Mouse (Mus musculus) adrenal gland, adult 18-20 months (tissue): ENCODE data around the gene 0610040J01Rik. TPM values are rescaled to one million over a fixed set of nuclear protein-coding genes. Genes with fewer than 3 reads are reported as not detected.
A peak's percentile ranks its signal among the peaks of the same experiment; 100 is the strongest.

Experiments used
- DNase-seq, 2 experiments: peaks; one replicate each; pipeline ENCODE4 v3.0.0; 2021 to 2022; ENCODE audit warnings: low spot score in 2 of 2
- total RNA-seq, 2 experiments: library from RNA; stranded (reverse); gene quantifications; 1 replicate in 1 of 2; 2 replicates in 1 of 2; pipeline ENCODE4 v1.2.3; 2021

The 0610040J01Rik gene
- total RNA-seq, 2 experiments from 2014 or later, result 0.50 to 0.67 TPM

DNA sequence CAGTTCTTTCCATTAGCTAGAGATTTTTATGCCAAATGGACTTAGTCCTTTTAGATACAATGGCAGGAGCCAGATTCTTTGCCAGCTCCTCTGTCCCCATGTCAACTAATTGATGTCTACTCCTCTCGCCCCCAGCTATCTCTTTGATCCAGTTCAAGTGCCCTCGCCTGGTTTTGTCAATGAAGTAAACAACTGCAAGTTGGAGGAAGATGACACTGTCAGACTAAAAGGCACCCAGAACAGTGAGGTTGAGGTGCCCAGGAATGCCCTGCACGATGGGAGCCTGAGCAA, 85.6 kb downstream of the 0610040J01Rik start:
- DNase-seq, result no peak

DNA sequence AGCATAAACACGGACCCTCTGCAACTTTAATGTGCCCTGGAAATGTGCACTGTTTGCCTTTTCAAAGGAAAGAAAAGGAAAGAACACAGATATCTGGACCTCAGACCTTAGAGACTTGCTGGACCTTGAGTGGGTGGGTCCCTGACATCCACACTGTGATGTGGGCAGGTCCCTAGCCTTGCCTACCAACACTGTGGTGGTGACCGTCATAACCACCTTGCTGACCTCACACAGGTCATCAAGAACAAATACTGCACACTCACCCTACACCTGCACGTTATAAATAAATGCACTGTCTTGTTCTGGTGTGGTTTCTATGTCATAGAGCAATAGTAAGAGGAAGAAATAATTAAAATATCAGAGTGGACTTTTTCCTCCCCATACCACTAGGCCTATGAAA, 91.2 kb downstream of the 0610040J01Rik start:
- DNase-seq, result no peak

DNA sequence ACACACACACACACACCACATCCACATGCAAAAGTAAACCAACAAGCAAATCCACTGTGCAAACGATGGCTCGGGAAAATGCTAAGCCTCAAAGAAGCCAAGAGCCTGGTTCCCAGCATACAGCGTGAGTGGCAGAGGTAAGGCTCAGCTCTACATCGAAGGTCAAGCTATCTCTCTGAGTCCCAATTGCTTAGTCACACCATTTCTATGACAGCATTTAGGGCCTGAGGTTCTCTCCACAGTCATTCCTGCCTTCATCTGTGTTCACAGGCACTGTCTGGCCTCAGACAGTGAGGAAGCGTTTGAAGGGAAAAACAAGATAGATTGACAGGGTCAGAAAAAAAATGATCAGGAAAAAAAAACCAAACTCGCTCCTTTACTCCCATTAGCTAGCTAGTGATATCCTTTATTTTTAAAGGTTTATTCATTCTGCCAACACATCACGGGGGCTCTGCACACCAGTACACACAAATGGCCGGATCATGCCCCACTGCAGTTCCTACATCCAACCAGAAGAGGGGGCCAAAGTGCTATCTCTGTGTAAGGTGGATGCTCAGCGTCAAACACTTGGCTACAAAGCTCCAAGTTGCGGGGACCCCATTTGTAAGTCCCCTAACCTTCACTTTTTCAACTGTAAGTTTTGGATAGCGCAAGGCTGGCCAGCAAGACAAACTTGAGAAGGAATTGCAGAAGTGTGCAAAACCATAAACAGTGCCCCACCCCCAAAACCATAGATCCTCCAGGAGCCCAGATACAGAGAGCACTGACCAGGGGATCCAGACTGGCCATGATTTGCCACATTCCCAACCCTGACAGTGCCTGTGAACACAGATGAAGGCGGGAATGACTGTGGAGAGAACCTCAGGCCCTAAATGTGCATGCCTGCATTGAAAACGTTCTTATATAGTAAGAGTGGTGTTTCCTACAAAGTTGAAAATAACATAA, 94.3 kb downstream of the 0610040J01Rik start:
- DNase-seq, result peak; percentile 78 to 85

DNA sequence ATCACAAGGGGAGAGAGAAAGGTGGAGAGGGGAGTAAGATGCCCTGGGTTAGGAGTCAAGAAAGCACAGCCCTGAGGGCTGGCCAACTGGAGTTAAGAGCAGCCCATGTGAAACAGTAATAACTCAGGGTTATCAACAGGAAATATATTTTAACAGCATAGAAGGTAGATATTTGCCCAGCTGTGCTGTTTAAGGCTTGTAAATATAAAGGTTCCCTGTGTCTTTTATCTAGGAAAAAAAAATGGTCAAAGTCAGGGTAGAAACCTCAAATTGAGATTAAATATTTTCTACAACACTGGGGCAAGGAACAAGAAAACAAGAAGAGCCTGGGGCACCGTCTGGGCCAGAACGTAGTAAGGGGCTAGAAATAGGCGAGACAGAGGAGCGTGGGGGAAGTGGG, 95.3 kb downstream of the 0610040J01Rik start:
- no peak for DNase-seq

DNA sequence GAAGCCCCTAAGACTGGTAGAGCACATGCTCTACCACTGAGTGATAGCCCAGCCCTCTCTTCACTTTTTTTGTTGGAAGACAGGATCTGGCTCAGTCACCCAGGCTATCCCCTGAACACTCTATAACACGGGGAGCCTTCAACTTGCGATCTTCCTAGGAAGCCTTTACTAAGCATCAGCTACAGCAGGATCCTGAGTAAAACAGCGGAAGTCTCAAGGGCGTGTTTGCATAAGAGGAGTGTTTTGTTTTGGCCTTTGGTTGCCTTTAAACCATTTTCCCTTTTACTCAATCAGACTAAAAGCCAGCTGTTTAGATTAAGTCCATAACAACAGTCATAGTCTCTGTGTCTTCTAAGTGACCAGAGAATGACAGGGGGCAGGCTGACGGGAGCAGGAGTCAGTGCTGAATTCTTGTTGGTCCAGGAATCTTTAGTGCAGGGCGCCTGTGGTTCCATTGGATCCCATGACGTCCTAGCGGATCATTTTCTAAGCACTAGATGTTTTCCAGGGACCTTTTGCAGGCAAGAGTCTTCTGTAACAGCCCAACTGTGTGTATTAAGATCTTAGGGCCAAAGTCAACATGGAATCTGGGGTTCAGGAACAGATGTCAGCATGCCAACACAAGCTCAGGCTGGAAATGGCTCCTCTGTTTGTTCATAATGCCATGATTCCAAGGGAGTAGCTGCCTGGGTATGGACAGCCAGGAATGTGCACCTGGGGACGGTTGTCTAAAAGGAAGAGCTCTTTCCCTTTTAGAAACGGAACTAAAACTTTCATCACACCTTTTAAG, 98.2 kb downstream of the 0610040J01Rik start:
- DNase-seq, result no peak

DNA sequence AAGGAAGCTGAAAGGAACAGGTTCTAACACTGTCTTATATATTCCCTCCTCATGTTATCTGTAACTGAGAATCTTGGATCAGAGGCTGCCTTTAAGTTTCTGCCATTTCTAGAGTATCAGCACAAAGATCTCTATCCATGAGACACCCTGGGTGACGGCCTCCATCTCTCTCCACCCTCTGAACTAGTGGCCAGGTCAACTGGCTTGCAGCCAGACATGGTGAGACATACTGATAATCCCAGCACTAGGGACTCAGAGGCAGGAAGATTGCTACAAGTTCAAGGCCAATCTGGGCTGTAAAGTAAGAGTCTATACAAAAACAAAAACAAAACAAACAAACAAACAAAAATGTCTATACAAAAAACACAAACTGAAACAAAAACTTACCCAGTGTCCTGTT, 102.7 kb downstream of the 0610040J01Rik start:
- DNase-seq, result peak in 1 of 2 experiments; percentile 55

DNA sequence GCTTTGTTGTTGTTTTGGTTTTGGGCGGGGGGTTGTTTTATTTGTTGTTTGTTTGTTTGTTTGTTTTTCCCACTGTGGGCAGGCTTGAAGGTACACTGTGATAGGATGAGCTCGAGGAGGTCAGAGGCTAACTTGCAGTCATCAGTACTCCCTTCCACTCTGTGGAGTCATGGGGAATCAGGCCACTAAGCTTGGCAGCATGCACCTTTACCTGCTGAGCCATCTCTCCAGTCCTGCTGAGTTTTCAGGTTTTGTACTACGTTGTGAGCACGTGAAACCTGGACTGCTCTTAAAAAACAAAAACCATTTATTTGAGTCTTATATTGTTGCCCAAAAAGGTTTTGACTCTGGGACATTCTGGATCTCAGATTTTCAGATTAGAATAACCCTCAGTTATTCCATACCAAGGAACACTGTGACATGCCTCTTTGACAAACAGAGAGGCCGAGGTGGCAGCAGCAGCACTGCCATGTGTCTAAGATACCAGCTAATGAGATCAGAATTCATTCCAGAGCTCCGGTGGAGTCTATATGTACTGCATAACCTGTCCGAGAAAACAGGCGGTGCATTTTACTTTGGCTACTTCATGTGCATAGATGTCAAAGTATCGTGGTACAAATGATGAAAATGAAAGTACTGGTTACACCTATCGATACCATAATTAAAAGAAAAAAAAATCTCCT, 104.4 kb downstream of the 0610040J01Rik start:
- DNase-seq, result no peak

DNA sequence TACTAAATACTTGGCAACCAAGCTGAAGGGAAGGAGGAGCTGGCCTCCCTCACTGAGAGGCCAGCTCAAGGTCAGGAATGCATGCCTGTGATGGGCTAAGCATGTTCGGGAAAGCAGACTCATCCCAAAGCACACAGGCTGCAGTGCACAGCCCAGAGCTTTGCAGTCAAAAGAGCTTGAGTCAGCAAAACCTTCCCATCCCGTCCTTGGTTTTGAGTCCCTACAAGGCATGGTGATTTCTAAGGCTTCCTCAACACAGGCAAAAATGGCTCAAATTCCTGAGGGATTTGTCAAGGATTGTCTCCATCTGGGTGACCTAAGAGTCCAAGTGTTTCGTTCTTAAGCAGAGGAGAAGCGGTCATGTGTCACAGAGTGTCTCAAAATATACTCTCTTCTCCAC, 106.0 kb downstream of the 0610040J01Rik start:
- DNase-seq, result no peak

DNA sequence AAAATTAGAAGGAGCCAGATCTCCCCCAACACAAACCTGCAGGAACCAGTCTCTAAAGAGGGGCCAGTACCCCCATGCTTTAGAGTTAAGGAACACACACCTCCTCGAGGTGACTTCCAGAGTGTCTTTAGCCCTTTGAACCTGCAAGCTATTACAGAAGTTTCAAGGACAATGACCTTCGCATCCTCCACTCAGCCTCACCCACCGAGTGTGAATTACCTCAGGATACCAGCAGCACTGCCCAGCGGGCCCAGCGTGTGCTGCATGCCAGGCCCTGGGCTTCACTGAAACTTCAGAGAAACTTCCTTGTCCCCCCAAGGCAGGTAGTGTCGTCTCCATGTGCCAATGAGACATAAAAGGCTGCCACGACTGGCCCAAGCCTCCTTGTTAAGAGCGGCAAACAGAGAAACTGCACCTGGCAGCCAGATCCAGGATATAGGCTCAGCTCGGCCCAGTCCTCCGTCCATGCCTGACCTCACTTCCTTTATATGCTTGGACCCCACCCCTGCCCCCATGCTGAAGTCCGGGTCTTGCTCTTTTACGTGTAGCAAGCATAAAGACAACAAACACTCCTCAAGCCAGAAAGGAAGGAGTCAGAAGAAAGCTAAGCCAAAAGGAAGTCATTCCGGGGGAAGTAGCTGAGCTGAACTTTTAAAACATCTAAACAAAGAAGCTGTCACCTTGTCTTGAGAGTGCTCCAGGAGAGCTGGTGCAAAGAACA, 111.3 kb downstream of the 0610040J01Rik start:
- DNase-seq, result no peak

DNA sequence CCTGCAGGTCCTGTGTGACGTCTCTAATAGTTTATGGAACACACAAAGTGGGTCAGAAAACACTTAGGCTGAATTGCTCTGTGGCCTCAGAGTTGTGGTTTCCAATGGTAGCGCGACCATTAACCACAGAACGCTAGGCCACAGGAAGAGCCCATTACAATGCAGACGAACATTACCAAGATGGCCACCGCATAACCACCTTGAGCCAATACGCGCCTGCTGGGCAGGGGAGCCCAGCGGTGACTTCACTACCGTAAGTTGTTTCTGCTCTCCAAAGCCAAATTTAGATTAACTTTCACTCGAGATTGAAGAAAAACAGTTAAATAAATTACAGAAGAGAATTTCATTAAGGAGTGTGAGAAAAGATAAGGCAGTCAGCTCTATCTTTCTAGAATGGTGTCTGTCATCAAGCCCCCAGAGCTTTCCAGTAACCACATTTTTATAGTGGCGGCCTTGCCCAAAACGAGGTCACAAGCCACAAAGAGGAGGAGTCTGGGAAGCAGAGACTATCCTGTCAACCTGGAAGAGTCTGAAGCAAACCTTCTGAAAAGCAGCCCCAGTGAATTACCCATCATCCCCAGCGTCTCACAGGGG, 113.0 kb downstream of the 0610040J01Rik start:
- no peak for DNase-seq

DNA sequence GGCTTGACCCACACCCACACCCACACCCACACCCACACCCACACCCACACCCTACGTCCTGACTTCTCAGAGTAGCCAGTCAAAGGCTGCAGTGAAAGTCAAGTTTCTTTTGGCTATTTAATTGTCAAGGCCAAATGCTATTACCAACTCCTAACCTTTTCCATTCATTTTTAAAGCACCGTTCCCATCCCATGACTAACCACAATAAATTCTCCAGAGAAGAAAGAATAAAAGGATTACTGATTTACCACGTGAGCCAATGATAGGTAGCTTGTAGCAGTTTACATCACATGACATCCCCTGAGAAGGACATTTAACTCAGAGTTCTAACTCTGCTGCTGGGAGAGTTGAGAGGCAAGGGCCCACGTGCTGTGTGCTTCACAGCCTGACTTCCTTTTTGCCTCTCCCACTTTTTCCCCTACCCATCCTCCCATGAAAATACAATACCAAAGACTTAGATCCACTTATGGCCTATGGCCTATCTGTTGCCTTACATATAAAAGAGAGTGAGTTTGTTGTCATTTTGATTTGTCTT, 118.7 kb downstream of the 0610040J01Rik start:
- DNase-seq, result no peak

DNA sequence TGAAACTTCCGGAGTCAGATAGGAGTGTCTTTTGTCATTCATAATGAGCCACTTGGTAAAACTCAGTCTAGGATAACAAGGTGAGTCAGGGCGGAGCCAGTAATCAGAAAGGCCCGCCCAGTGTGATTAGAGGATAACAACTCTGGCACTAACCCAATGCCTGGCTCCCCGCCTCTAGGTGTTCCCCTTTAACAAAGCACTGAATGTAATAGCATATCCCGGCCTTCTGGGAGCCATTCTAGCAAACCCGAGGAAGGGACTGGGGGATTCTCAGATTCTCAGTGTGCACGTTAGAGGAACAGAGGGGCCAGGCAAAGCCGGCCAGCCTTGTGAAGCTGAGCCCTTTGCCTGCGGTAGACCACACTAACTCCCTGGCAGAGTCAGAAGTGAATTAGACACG, 120.7 kb downstream of the 0610040J01Rik start:
- no peak for DNase-seq

DNA sequence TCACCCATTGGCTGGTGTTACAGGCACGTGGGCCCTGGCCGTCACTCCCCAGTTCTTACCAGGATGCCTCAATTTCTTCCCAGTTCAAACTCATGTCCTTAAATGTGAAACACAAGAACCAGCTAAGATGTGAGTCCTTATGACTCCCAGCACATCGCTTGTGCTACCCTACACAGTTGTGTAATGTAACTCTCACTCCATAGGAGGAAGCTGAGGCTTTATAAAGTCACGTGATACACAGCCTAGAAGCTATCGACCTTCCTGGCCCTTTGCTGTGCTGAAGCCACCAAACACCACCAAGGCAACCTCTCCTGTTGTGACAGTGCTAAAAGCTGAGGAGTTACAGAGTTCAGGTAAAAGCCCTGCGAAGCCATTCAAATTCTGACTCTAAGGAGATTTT, 123.4 kb downstream of the 0610040J01Rik start:
- DNase-seq, result no peak

DNA sequence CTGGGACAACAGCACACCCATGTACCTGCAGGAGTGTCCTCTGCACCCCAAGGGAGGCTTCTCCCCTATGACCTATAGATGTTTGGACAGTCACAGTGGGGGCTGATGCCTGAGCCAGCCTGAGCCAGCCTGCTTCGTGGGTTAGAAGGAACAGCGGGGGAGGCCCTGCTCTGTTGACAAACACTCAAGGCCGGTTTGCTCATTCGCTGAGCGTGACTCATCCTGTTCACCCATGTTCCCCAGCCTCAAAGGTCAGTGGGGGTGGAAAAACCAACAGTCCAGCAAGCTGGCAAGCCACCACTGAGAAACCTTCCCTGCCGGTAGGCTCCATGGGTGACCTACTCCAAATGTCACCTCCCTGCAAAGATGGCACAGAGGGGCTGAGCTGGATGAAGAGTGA, 124.6 kb downstream of the 0610040J01Rik start:
- peak; percentile 53 to 70 for DNase-seq

DNA sequence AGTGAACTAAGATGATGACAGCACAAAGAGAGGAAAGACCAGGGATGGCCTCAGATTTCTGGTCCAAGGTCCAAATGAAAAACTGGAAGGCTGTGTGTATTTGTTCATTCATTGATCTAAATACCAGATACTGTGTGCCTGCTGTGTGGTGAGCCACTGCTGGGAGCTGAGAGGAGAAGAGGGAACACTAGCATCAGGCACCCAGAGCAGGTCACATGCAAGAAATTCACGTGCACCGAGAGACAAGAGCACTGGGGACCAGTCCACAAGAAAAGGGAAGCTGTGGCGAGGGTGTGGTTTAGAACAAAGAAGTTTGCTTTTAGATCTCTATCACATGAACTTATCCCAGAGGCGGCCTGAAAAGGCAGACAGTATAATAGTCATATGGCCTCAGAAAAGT, 126.4 kb downstream of the 0610040J01Rik start:
- DNase-seq, result no peak

DNA sequence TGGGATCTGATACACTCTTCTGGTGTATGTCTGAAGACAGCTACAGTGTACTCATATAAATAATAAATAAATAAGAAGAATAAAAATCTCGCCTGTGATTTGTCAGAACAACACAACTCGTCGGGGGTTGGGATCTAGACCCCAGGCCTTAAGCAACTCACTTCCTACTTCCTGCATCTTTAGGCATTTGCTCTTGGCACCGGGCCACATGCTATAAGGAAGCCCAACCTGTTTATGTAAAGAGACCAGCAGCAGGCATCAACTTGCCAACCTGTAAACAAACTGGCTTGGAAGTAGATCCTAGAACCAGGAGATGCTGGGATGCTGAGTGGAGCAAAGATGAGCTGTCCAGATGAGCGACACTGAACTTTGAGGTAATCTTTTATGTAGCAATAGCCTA, 129.7 kb downstream of the 0610040J01Rik start:
- DNase-seq, result no peak

DNA sequence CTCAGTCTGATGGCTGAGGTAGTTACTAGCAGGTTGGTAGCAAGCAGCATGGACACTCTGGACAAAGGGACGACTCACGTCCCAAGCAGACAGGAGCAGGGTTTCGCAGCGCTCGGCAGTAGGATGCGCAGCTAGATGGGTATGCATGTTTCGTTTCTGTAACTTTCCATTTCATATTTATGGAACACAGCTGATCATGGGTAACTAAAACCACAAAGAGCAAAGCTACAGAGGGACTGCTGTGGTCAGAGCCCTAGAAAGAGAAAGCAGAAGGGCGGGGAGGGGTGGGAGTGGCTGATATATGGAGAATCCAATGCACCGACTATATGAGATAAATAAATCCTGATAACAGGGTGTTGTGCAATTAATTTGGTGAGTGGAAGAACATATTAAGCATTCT, 131.1 kb downstream of the 0610040J01Rik start:
- no peak for DNase-seq

DNA sequence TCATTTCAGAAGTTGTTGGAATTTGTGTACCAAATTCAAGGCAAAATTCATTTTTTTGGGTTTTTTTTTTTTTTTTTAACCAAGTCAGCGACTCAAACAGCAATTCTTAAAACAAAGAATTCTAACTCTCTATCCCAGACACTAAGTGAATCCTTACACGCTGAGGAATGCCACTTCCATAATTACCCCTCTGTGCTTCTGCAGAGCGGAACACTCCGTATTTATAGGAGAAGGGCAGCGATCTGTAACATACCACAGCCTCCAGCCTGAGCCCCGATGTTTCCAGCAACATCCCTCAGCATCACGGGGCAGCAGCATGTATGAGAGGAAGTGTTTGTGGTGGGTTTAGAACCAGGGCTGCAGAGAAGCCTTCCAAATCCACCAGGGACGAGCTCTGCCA, 135.4 kb downstream of the 0610040J01Rik start:
- DNase-seq, result no peak

DNA sequence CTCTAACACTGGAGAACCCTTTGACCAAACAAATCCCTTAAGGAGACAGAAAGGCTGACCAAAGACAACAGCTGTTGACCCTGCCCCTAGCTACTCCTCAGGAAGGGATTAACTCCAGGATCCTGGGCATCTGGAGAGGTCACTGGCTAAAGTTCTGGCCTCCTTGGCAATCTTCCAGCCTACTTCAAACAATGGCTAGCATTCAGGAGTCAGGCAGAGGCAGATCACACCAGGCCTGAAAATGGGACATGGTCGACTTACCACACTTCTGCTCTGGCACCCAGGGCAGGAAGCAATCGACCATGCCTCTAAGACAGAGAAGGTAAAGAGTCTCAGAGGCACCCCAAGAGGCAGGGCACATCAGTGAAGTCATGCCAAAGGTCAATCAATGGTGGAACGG, 137.0 kb downstream of the 0610040J01Rik start:
- no peak for DNase-seq
